Mouse (Mus musculus) v-Abl transformed pro-B cells (cell line): Measurements from ENCODE around the gene Utp11.

Experiments
- in situ Hi-C, 2 experiments: fragments of 400-800 bp; cut with MboI; formaldehyde crosslinking; loops; one replicate each; pipeline ENCODE4 v1.15.1; 2025; ENCODE audit not compliant: unreplicated experiment in 2 of 2

The Utp11 gene

DNA sequence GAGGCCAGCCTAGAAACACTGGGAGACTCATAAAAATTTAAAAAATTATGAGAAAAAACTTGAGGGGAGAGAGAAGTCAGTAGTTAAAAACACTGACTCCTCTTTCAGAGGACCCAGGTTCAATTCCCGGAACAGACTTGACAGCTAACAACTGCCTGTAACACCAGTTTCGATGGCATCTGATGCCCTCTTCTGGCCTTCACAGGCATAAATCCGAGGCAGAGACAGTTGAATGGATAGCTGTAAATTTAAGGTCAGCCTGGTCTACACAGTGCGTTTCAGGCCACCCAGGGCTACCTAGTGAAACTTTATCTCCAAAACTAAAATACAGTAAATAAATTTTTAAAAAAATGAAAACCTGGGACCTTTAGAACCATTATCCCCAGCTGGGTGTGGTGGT is 8.4 kb downstream of the Utp11 start:
- in situ Hi-C loops, result loop anchor here in 1 of 2 experiments (10.0 to 25.0 kb wide), 2 partner anchors 240 to 948 kb away; no protein-coding TSS in a partner anchor

DNA sequence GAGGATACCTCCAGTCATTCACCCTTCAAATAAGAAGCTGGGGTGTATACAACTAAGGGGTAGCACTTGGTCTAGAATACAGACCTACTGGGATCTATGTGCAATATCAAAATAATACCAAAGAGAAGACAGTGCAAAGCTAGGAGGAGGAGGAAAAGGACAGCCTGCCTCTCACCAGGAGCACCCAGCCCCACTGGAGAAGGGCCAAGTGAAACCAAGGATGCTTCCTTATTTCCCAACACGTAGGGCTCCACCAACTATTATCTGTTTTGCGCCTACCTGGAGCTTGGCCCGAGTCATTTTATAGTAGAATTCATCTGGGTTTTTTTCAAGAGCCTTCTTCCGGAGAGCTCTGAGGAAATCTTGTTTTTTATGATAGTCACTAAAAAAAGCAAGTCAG is 9.9 kb downstream of the Utp11 start:
- in situ Hi-C loops, result loop anchor here in 1 of 2 experiments (10.0 to 25.0 kb wide), 2 partner anchors 241 to 946 kb away; no protein-coding TSS in a partner anchor

DNA sequence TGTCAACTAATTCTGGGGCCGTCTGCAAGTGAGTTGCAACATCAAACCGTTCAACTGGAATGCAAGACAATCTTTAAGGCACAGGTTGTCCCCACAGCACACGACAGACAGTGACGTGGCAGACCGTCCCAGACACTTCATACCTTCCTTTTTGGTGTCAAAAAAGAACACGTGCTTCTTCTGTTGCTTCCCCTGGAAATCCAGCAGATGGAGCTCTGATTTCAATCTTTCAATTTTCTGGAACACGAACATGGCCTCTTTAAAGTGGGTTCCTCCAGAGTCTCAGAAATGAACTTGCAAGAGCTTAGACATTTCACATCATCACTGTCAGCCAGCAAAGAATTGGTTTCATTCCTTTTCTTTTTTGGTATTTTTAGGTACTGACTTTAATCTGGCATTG is 11.1 kb downstream of the Utp11 start:
- in situ Hi-C loops, result loop anchor here in 1 of 2 experiments (10.0 to 25.0 kb wide), 2 partner anchors 243 to 945 kb away; no protein-coding TSS in a partner anchor

DNA sequence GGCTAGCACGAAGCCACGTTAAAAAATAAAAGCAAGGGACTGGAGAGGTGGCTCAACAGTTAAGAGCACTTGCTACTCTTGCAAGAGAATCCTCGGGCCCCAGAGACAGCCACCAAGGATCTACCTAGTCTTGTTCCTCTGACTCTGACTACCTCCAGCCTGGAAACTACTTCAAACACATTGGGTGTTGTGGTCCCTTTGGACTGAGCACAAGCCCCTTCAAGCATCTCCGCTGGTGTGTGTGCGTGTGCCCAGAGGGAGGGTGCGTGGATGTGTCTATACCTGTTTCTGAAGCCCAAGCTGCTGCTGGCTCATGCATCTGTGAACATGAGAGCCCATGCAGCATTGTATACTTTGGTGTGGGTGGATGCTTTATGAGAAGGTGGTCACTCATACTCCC is 17.4 kb downstream of the Utp11 start:
- in situ Hi-C loops, result loop anchor here (5.0 to 25.0 kb wide), 4 partner anchors 531 to 939 kb away; partner anchors contain the start of gene Akirin1 (in 1 of the 2)

DNA sequence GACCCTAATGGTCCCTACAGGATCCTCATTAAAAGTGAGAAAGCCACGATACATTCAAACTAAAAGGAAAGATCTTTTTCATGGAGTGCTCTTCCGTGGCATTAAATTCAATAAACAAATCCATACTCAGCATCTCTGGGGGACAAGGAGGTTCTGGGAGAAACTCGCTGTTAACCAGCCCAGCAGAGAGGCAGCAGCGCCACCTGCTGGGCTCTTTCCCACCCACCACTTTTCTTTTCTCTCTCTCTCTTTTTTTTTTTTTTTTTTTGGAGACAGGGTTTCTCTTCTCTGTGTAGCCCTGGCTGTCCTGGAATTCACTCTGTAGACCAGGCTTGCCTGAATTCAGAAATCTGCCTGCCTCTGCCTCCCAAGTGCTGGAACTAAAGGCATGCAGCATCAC is 18.4 kb downstream of the Utp11 start:
- in situ Hi-C loops, result loop anchor here (5.0 to 25.0 kb wide), 4 partner anchors 530 to 938 kb away; partner anchors contain the start of gene Akirin1 (in 1 of the 2)

DNA sequence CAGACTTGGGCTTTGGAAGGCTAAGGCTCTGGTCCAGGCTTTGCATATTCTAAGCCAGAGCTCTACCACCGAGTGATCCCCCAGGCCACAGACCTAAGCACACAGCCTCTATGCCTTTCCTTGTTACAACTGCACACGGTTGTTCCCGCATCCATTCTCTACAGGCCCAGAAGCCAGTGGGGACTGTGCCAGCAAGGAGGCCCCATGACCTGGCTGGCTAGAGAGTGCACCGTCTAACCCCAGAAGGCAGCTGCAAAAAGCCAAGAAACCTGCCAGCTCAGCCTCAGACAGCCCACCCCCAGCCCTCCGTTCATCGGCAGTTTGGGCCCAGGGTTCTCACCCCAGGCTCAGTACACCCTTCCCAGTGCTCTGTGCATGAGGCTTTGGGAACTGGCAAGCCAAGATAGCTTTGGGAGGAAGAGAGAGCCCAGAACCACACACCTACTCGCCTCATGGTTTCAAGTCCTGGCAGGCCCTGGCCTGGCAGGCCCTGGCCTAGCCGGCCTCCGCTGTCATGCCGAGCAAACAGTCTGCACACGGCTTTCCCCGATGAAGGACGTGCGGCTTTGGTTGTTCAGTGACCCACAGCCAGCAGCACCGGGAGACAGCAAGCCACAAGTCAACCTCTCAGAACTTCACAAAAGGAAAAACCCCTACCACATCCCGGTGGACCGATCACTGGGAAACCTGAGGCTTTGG is 18.9 kb downstream of the Utp11 start:
- in situ Hi-C loops, result loop anchor here (5.0 to 25.0 kb wide), 8 partner anchors 530 to 1537 kb away; partner anchors contain the start of genes Akirin1 (in 1 of the 2) and Ppie (in 1 of the 2)

DNA sequence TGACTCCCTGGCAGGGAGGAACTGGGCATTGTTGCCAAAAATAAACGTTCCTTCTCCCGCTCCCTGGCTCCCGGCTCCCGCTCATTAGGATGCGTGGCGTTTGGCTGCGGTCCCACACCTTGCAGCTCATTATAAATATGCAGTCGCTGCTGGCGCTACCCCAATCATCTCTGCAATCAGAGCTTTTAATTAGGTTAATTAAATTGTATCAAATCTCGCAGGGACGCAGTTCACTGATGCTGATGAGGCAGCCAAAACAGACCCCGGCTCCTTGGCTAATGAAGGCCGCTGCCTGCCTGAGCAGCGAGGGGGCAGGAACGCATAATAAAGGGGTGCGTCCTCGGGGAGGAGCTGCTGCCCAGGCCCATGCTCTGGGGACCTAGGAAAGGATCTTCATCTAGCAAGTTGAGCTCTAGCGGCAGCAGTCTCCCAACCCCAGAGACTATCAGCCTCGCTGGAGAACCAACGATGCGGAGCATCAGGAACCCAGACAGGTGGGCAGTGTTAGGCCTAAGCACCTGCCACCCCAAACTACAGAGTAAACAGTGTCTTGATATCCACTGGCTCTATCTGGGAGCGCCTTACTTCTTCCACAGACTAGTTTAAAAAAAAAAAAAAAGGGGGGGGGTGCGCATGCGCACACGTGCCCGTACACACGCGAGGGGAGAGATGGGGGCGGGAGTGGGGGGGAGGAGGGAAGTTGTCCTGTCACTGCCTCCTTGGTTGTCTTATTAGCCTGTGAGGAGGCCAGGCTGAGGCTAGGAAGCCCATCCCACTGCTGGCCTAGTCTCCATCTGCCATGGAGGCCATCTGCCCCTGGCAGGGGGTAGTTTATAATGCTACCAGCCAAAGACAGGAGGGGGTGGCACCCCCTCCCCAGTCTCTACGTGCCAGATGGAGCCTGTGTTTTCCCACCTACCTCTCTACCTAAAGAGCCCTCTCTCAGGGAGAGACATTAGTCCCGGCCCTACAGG is 20.8 kb downstream of the Utp11 start:
- in situ Hi-C loops, result loop anchor here (10.0 to 25.0 kb wide), 5 partner anchors 528 to 1535 kb away; partner anchors contain the start of gene Ppie (in 1 of the 2)

DNA sequence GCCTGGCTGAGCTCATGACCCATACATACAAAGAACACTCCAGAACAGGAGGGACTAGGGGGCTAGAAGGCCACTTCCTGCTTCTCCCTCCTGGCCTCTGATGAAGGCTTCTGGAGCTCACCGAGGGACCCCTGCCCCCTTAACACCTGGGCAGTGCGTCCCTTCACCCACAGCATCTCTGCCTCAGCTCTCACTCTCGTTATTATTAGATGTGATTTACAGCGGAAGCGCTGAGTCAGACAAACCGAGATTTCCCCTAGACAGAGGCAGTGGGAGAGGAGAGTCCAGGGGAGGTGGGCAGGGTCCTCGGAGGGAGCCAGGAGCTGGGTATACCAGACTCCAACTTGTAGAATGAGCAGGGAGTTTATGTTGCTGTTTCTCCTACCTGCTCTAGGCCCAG is 21.8 kb downstream of the Utp11 start:
- in situ Hi-C loops, result loop anchor here (10.0 to 25.0 kb wide), 5 partner anchors 527 to 1534 kb away; partner anchors contain the start of gene Ppie (in 1 of the 2)

DNA sequence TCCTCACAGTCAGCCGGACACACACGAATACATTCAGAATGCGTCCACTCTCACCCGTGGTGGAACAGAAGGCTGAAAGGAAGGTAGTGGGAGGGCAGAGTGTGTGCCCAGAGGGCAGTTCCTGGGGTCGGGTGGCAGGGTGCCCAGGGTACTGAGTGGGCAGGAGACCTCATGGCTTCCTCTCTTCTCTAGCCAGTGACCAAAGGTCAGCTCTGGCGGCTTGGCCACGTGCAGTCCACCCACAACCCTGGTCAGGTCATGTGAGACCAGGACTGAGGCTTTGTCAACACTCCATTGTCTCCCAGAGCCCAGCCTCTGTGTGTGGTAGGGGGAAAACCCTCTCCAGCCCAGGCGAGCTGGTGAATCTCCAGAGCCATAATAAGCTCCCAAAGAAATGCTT is 23.2 kb downstream of the Utp11 start:
- in situ Hi-C loops, result loop anchor here (10.0 to 25.0 kb wide), 5 partner anchors 525 to 1533 kb away; partner anchors contain the start of gene Ppie (in 1 of the 2)

DNA sequence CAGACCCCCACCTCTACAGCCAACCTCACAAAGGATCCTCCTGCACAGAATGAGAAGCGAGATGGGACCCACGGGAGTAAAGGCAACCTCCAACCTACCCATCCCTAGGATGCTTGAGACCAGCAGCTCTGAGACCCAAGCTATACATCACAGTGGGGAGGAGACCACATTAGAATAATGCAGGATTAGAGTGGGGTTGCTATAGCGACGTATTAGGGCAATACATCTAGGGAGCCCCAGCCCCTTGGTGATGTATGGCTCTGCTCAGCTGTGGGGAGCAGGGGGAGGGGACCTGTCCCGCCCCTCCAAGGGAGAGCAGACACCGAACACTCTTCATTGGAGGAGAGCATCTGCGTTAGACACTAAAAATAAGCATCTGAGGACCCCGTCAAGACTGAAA is 25.3 kb downstream of the Utp11 start:
- in situ Hi-C loops, result loop anchor here (25.0 kb wide), 4 partner anchors 531 to 1531 kb away; partner anchors contain the start of gene Ppie (in 1 of the 2)

DNA sequence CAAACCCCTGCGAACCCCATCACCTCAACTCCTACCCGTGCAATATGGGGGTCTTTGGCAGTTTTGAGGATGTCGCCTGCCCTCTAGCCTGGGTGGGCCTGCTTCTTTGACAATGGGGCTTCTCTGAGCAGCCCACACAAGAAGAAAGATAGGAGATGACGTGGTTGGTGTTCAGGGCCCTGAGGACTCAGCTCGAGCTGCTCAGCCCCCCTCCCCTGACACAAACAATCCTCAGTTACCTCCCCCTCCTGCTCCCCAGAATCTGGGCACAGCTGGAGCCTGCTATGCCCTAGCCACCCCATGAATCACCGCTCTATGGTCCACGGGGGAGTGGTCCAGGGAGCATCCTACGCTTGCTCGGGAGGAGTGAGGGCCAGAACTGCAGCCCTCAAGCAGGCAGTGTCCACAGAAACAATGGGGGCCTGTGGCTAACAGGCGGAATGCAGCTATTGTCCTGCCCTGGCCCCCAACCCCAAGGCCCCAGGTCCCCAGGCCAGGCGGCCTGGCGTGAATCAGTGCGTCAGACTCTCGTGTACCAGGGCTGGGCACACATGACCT is 25.8 kb downstream of the Utp11 start:
- in situ Hi-C loops, result loop anchor here (25.0 kb wide), 4 partner anchors 530 to 1530 kb away; partner anchors contain the start of gene Ppie (in 1 of the 2)

DNA sequence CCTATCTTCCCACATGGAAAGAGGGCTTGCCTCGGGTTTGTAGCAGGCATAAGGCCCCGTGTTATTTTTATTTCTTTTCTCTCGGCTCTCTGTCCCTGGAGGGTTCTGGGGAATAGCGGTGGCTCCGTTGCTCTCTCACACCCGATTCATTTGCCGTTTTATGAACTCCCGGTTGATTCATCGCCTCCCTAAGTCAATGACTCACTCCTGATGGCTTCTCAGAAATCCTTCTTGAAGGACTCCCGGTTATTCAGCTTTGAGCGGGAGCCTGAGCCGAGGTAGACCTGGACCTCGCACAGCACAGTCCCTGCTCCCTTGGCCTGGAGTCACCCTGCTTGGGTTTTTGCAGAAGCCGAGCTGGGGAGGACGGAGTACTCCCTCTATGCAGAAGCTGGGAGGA is 28.8 kb downstream of the Utp11 start:
- in situ Hi-C loops, result loop anchor here (25.0 kb wide), 4 partner anchors 527 to 1527 kb away; partner anchors contain the start of gene Ppie (in 1 of the 2)

DNA sequence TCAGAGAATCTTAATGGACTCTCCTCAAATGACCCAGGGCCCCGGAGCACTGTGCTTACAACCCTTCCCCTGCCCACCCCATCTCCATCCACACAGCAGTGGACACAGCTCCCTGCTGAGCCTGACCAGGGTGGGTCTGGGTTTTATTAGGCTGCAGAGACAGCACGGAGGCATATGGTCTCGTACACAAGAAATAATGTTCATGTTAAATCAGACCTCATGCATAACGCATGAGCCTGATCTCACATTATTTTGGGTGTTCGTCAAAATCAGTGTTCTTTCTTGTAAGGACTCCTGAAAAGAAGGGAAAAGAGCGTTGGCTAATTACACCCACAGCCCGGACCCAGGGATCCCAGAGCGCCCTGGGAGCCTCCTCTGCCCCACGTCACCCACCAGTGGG is 29.2 kb downstream of the Utp11 start:
- in situ Hi-C loops, result loop anchor here (25.0 kb wide), 4 partner anchors 527 to 1527 kb away; partner anchors contain the start of gene Ppie (in 1 of the 2)

DNA sequence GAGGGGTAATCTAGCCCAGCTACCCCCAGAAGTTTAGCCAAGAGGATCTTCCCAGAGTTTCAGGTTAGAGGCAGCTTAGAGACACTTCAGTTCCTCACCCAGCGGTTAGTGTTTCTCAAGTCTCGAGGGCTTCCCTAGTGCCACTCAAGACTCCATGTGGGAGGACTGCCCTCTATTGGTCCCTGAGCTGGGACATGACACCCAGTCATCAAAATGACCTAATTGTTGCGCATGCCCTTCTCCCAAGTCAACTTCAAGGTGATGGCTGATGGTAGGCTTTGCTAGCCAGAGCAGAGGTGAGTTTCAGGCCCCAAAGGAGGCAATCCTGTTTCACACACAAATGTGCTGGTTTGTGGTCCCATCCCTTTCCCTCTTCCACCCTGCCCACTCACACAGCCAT is 30.4 kb downstream of the Utp11 start:
- in situ Hi-C loops, result loop anchor here (25.0 kb wide), 4 partner anchors 526 to 1526 kb away; partner anchors contain the start of gene Ppie (in 1 of the 2)

DNA sequence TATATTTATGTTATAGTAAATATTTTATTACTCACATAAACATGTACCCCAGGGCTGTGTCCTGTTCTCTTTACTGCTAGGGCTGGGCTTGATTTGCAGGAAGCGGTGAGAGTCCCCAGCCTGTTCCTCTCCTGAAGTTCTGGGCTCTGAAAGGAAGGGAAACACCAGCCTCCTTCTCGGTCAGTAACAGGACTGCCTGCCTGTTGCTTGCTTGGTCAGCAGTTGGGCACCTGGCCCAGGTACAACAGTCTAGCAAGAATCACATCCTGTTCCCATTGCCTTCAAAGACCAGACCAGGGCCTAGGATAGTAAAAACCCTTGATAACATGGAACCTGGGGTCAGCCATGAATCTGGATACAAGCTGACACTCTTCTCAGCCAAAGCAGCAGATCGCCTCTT is 32.8 kb downstream of the Utp11 start:
- in situ Hi-C loops, result loop anchor here (25.0 kb wide), 4 partner anchors 523 to 1523 kb away; partner anchors contain the start of gene Ppie (in 1 of the 2)

DNA sequence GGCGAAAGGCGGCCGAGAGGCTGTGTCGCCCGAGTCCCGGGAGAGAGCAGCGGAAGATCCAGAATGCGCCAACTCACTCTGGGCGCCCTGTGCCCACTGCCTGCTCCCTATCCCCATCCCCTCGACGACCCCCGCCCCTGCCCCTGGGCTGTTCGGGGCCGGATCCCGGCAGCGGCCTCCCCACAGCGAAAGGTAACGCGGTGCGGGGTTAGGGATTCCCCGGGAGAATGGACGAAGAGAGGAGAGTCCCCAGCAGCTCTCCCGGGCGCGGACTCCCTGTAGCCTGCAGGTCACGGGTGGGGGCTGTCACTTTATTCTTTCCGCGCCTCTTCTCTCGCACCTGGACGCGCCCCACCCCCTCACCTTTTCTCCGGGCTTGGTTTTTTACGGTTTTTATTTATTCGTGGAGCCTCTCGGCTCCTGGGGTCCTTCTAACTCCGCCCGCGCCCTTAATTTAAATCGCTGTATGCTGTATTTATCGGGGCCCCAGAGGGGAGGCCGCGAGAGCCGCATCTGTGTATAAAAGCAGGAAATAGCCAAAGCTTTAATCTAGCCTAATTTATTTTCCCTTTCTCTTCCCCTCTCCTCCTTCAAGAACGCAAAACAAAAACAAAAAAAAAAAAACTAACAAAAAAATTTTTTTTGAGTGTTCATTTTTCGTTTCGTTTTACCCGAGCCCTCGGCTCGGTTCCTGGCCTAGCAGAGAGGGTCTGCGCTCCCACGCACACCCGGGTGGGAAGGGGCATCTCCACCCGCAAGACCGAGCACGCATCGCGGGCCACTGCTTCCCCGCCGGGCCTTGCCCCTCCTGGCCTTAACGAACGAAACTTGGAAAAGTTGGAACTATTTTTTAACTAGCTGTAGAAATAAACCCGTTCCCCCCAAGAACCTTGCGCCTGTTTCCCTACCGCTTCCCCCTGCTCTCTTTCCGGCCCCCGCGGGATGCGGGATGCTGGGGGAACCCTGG is 33.9 kb downstream of the Utp11 start:
- in situ Hi-C loops, result loop anchor here (25.0 kb wide), 4 partner anchors 522 to 1522 kb away; partner anchors contain the start of gene Ppie (in 1 of the 2)

DNA sequence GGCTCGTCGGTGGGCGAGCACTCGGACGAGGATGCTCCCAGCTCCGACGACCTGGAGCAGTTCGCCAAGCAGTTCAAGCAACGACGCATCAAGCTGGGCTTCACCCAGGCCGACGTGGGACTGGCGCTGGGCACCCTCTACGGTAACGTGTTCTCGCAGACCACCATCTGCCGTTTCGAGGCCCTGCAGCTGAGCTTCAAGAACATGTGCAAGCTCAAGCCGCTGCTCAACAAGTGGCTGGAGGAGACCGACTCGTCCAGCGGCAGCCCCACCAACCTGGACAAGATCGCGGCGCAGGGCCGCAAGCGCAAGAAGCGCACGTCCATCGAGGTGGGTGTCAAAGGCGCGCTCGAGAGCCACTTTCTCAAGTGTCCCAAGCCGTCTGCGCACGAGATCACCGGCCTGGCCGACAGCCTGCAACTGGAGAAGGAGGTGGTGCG is 35.0 kb downstream of the Utp11 start:
- in situ Hi-C loops, result loop anchor here (25.0 kb wide), 4 partner anchors 521 to 1521 kb away; partner anchors contain the start of gene Ppie (in 1 of the 2)

DNA sequence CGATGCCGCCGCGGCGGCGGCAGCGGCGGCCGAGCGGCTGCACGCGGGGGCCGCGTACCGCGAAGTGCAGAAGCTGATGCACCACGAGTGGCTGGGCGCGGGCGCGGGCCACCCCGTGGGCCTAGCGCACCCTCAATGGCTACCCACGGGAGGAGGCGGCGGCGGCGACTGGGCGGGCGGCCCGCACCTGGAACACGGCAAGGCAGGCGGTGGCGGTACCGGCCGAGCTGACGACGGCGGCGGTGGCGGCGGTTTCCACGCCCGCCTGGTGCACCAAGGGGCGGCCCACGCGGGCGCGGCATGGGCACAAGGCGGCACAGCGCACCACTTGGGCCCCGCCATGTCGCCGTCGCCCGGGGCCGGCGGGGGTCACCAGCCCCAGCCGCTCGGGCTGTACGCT is 35.6 kb downstream of the Utp11 start:
- in situ Hi-C loops, result loop anchor here (25.0 kb wide), 4 partner anchors 520 to 1520 kb away; partner anchors contain the start of gene Ppie (in 1 of the 2)
